Mouse (Mus musculus) megakaryocyte, embryonic 14.5 days (primary cell): ENCODE results near the gene Gm6309. TPM values are rescaled to one million over a fixed set of nuclear protein-coding genes. Genes with fewer than 3 reads are reported as not detected.
"Not testable (repeated sequence)": the region's sequence is repeated elsewhere in the genome, so short reads cannot be mapped to it uniquely, and the experiment has no call there.

ENCODE experiments used
- H3K27me3 ChIP-seq: replicated peaks from 2 replicates; pipeline ENCODE3; 2012; ENCODE audit warnings: inconsistent platforms
- H3K36me3 ChIP-seq: replicated peaks from 2 replicates; pipeline ENCODE3; 2012; ENCODE audit warnings: low read length, inconsistent platforms, mixed read lengths
- H3K4me1 ChIP-seq: 2 replicates; pipeline ENCODE4 v1.6.1; 2012; ENCODE audit warnings: inconsistent platforms
- H3K4me3 ChIP-seq: replicated peaks from 2 replicates; pipeline ENCODE3; 2012; ENCODE audit warnings: moderate library complexity, mild to moderate bottlenecking, inconsistent platforms
- H3K9me3 ChIP-seq: 2 replicates; pipeline ENCODE4 v1.6.1; 2012; ENCODE audit warnings: inconsistent platforms
- FLI1 ChIP-seq: IDR thresholded peaks from 2 replicates; pipeline ENCODE4 v1.6.1; 2012; ENCODE audit warnings: low read length, inconsistent platforms, mixed read lengths
- GATA1 ChIP-seq: IDR thresholded peaks from 3 replicates; pipeline ENCODE4 v1.6.1; 2012; ENCODE audit warnings: mixed read lengths, low read length, inconsistent platforms, borderline replicate concordance
- polyA plus RNA-seq: library from polyadenylated mRNA; stranded (reverse); fragments of >175 nt; gene quantifications from 2 replicates; pipeline ENCODE4 v1.2.3, GENCODE M21; 2012; ENCODE audit warnings: low replicate concordance; ENCODE audit not compliant: insufficient read depth

Gene Gm6309
- polyA plus RNA-seq, 1 experiment: not detected

- not testable (repeated sequence) for H3K4me3 ChIP-seq, H3K27me3 ChIP-seq, H3K4me1 ChIP-seq, H3K9me3 ChIP-seq, H3K36me3 ChIP-seq
Measured at GRCm38 (mm10) chr5:146158326-146158725, 12.2 kb downstream of the Gm6309 start.

GRCm38 (mm10) chr5:146150454-146150853, 20.1 kb downstream of the Gm6309 start:
- Histone ChIP-seq H3K36me3 (no peaks in the 10 kb centered on the region), H3K27me3 (no peaks in the 10 kb centered on the region), H3K4me1 (no peaks in the 10 kb centered on the region), H3K4me3 (no peak overlapping the region), H3K9me3 (peaks cover 2% of the 10 kb centered on the region; the same call in 1 of the 2 replicates)
- TF ChIP-seq GATA1: no peak
- no peak for TF ChIP-seq FLI1

- H3K9me3 ChIP-seq: peaks cover 2% of the 10 kb centered on the region; the same call in 1 of the 2 replicates
- TF ChIP-seq GATA1: no peak
- no peak for TF ChIP-seq FLI1
- no peaks in the 10 kb centered on the region for H3K27me3 ChIP-seq
Measured at GRCm38 (mm10) chr5:146147903-146148302, 22.6 kb downstream of the Gm6309 start.

More at GRCm38 (mm10) chr5:146147903-146148302, 22.6 kb downstream of the Gm6309 start:
- Histone ChIP-seq H3K4me3 (no peak overlapping the region), H3K36me3 (no peaks in the 10 kb centered on the region), H3K4me1 (no peaks in the 10 kb centered on the region)

Other genes with a start within 250 kb of the Gm6309 start
- not detected in 2 replicates for gene Cyp3a25, start 161.1 kb downstream of the Gm6309 start, polyA plus RNA-seq
- not detected in 2 replicates for gene Cyp3a59, start 91.5 kb downstream of the Gm6309 start, polyA plus RNA-seq
- not detected in 2 replicates for gene Gm5565, start 10.2 kb downstream of the Gm6309 start, polyA plus RNA-seq
- gene 1700001J03Rik, start 14.6 kb upstream of the Gm6309 start, polyA plus RNA-seq: not detected in 2 replicates
- gene Rnf6, start 50.8 kb upstream of the Gm6309 start, polyA plus RNA-seq: 8.2 and 8.3 TPM in 2 replicates
- 6.7 and 13.7 TPM in 2 replicates for gene Cdk8, start 60.5 kb upstream of the Gm6309 start, polyA plus RNA-seq
- gene Wasf3, start 214.3 kb upstream of the Gm6309 start, polyA plus RNA-seq: 0.04 and 1.1 TPM in 2 replicates